19 mouse cellular contexts compared by ENCODE assay signal in the genomic region with DNA sequence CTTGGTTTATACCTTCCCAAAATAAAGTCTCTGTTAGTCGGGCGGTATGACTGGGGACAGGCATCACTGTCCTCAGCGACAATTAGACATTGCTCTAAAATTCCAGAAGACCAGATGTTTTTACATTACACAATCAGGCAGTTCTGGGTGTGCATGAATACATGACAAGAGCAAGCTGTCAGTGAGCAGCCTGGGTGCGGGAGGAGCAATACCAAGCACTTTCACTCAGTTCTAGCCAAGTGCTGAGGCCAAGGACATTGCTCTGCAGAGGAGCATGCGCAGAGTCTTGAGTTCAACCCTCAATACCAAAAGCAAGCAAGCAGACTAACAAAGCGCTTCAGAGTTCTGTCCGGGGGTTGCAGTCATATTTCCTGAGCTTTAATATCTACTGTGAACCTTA. TPM values are rescaled to one million over a fixed set of nuclear protein-coding genes. Genes with fewer than 3 reads are reported as not detected.
DNase-seq lines count a peak whose midpoint lies in the region; TF ChIP-seq lines count a peak whose summit lies in the region.
"Had no signal": no experiment of that assay in that cellular context is flagged by ENCODE, and none has a peak within 500 bp of the region (broad histone marks: within the 10 kb centered on the region; RNA-seq: fewer than 3 reads in every experiment).

No protein-coding gene starts in this region.

- WGBS in kidney, adult 2 months = 76% methylated on average over 7 of the region's 7 CpGs
- 96% methylated on average over 7 of the region's 7 CpGs for WGBS in thymus, adult 2 months

- H3K27me3 ChIP-seq in kidney, adult 2 months (replicated peaks; ENCODE audit: control insufficient read depth, insufficient read depth, low read length) = no peaks in the 10 kb centered on the region
- no peaks in the 10 kb centered on the region for H3K27me3 ChIP-seq in thymus, adult 2 months (ENCODE audit: control insufficient read depth, insufficient read depth, low read length)

- no peak overlapping the region for H3K4me3 ChIP-seq in kidney, adult 2 months (ENCODE audit: insufficient read depth, low read depth, low read length)
- no peak overlapping the region for H3K4me3 ChIP-seq in thymus, adult 2 months (ENCODE audit: control insufficient read depth, insufficient read depth, low read length)
- H3K4me3 ChIP-seq: erythroblast, embryonic 14.5 days had no signal

- peak; percentile 19 for DNase-seq in kidney, adult 2 months
- DNase-seq in kidney, adult 18-20 months = no peak
- DNase-seq in ZHBTc4 (ENCODE audit: low read depth, low spot score) = peak; percentile 42
- DNase-seq in heart, postnatal 36 days = peak; percentile 22 to 44
- DNase-seq in lung, postnatal 36 days = peak; percentile 61
- no peak for DNase-seq in thymus, adult 2 months
- no peak for DNase-seq in thymus, postnatal 4 days
- no peak for DNase-seq in layer of hippocampus, postnatal 25 days (ENCODE audit: extremely low spot score in 1 of 2, low spot score in 1 of 2)
- DNase-seq: midbrain, embryonic 14.5 days; right cerebral cortex, postnatal 4 days; thymus, postnatal 36 days had no signal

- TF ChIP-seq POLR2A in kidney, adult 2 months (IDR thresholded peaks at IDR 0.05; ENCODE audit: low read depth, low read length) = no peak
- TF ChIP-seq POLR2A in thymus, adult 2 months (IDR thresholded peaks at IDR 0.05; ENCODE audit: control insufficient read depth, extremely low read depth, insufficient read depth, low read length, poor library complexity) = no peak

- intact Hi-C loops in heart, postnatal 36 days (cut with DNase I) = no loop called here

- no peak overlapping the region for H3K27ac ChIP-seq in kidney, adult 2 months (ENCODE audit: insufficient read depth, low read depth, low read length)
- no peak overlapping the region for H3K27ac ChIP-seq in thymus, adult 2 months (ENCODE audit: control insufficient read depth, insufficient read depth, low read length)
- H3K27ac ChIP-seq: liver, embryonic 14.5 days had no signal

- TF ChIP-seq CTCF in kidney, adult 2 months (conservative IDR thresholded peaks at IDR 0.05; ENCODE audit: insufficient read depth, insufficient read length, low read depth, low read length) = no peak
- no peak for TF ChIP-seq CTCF in thymus, adult 2 months (IDR thresholded peaks at IDR 0.05; ENCODE audit: borderline replicate concordance, control insufficient read depth, extremely low read depth, insufficient read depth, low read length, poor library complexity)

- H3K36me3 ChIP-seq in kidney, adult 2 months (ENCODE audit: control insufficient read depth, insufficient read depth, low read length) = no peaks in the 10 kb centered on the region
- no peaks in the 10 kb centered on the region for H3K36me3 ChIP-seq in thymus, adult 2 months (ENCODE audit: control insufficient read depth, insufficient read depth, low read length)

- H3K4me1 ChIP-seq in kidney, adult 2 months (ENCODE audit: control insufficient read depth, insufficient read depth, low read length) = no peaks in the 10 kb centered on the region
- H3K4me1 ChIP-seq in thymus, adult 2 months (replicated peaks; ENCODE audit: control insufficient read depth, insufficient read depth, low read length) = no peaks in the 10 kb centered on the region

RNA-seq across cellular contexts. Expression of a gene that starts 14.5 kb away (rescaled TPM):
- polyA plus RNA-seq in kidney, adult 2 months (2012; rRNA removed) = not detected in 2 replicates
- total RNA-seq in heart, postnatal 36 days (2021) = not detected
- polyA plus RNA-seq in thymus, adult 2 months (2012; rRNA removed) = 0.43 and 1.00 TPM in 2 replicates
- total RNA-seq in layer of hippocampus, postnatal 25 days (2021) = not detected
- total RNA-seq: common myeloid progenitor, adult 5-6 weeks; left cerebral cortex, postnatal 14 days had no signal
- polyA plus RNA-seq: CD4-positive, CD25-positive, alpha-beta regulatory T cell, adult 4 months; erythroblast, embryonic 14.5 days; heart, embryonic 16.5 days; intestine, embryonic 14.5 days; liver, embryonic 14.5 days; midbrain, embryonic 14.5 days; neural tube, embryonic 14.5 days had no signal

RNA-seq across cellular contexts. Expression of a gene that starts 25.4 kb away (rescaled TPM):
- polyA plus RNA-seq in kidney, adult 2 months (2012; rRNA removed) = 1.5 and 1.9 TPM in 2 replicates
- total RNA-seq in heart, postnatal 36 days (2021) = 10 to 100 TPM; 15.6 to 15.7 TPM
- polyA plus RNA-seq in thymus, adult 2 months (2012; rRNA removed) = 6.8 and 7.1 TPM in 2 replicates
- total RNA-seq in layer of hippocampus, postnatal 25 days (2021) = 10 to 100 TPM; 23.8 to 26.0 TPM

Comparison
In these comparisons a context has a peak if more than half of its experiments do, and no peak if none do; other contexts are left out.
1. DNase-seq: peak in kidney, adult 2 months (single experiment), ZHBTc4 (single experiment), heart, postnatal 36 days (2 of 2) and lung, postnatal 36 days (single experiment); none in kidney, adult 18-20 months (single experiment), thymus, adult 2 months (single experiment), thymus, postnatal 4 days (single experiment) and layer of hippocampus, postnatal 25 days (0 of 2).